Mouse (Mus musculus): ENCODE measurements at regions not wholly inside any gene's neighbourhood (a gene's known extent, or its start where the extent isn't known, plus 50 kb on each side); places are given as distances from the start of the nearest gene placed in this dataset.

- peak; percentile 89 for DNase-seq (ENCODE audit: low read depth)
- no peak for TF ChIP-seq CTCF (IDR thresholded peaks at IDR 0.05; ENCODE audit: borderline replicate concordance, extremely low read depth, insufficient read depth, insufficient read length)
- no peak for TF ChIP-seq POLR2A (IDR thresholded peaks at IDR 0.05; ENCODE audit: borderline replicate concordance, extremely low read depth, insufficient read depth, insufficient read length, poor library complexity, severe bottlenecking)
Measured at GRCm38 (mm10) chr11:24363418-24364364, 285.8 kb downstream of the Bcl11a start.

- no peak for TF ChIP-seq CTCF (IDR thresholded peaks at IDR 0.05; ENCODE audit: borderline replicate concordance, extremely low read depth, insufficient read depth, insufficient read length)
- TF ChIP-seq POLR2A (IDR thresholded peaks at IDR 0.05; ENCODE audit: borderline replicate concordance, extremely low read depth, insufficient read depth, insufficient read length, poor library complexity, severe bottlenecking) = no peak
- peak; percentile 98 for DNase-seq (ENCODE audit: low read depth)
Measured at GRCm38 (mm10) chr11:24370198-24370860, 292.5 kb downstream of the Bcl11a start.

GRCm38 (mm10) chr11:24370861-24371686, 293.2 kb downstream of the Bcl11a start:
- DNase-seq (ENCODE audit: low read depth) = peak; percentile 94
- no peak for TF ChIP-seq CTCF (IDR thresholded peaks at IDR 0.05; ENCODE audit: borderline replicate concordance, extremely low read depth, insufficient read depth, insufficient read length)
- TF ChIP-seq POLR2A (IDR thresholded peaks at IDR 0.05; ENCODE audit: borderline replicate concordance, extremely low read depth, insufficient read depth, insufficient read length, poor library complexity, severe bottlenecking) = no peak

- TF ChIP-seq CTCF (IDR thresholded peaks at IDR 0.05; ENCODE audit: borderline replicate concordance, extremely low read depth, insufficient read depth, insufficient read length) = no peak
- DNase-seq (ENCODE audit: low read depth) = peak; percentile 94
Measured at GRCm38 (mm10) chr11:24371687-24371950, 293.8 kb downstream of the Bcl11a start.

- TF ChIP-seq POLR2A (IDR thresholded peaks at IDR 0.05; ENCODE audit: borderline replicate concordance, extremely low read depth, insufficient read depth, insufficient read length, poor library complexity, severe bottlenecking) (no peak), CTCF (IDR thresholded peaks at IDR 0.05; ENCODE audit: borderline replicate concordance, extremely low read depth, insufficient read depth, insufficient read length) (no peak)
- peak; percentile 79 for DNase-seq (ENCODE audit: low read depth)
Measured at GRCm38 (mm10) chr11:24371963-24372362, 294.1 kb downstream of the Bcl11a start.

- DNase-seq (ENCODE audit: low read depth) = peak; percentile 82
- TF ChIP-seq CTCF (IDR thresholded peaks at IDR 0.05; ENCODE audit: borderline replicate concordance, extremely low read depth, insufficient read depth, insufficient read length) (no peak), POLR2A (IDR thresholded peaks at IDR 0.05; ENCODE audit: borderline replicate concordance, extremely low read depth, insufficient read depth, insufficient read length, poor library complexity, severe bottlenecking) (no peak)
Measured at GRCm38 (mm10) chr11:24372616-24373015, 294.8 kb downstream of the Bcl11a start.

- no peak for TF ChIP-seq CTCF (IDR thresholded peaks at IDR 0.05; ENCODE audit: borderline replicate concordance, extremely low read depth, insufficient read depth, insufficient read length)
- DNase-seq (ENCODE audit: low read depth) = peak; percentile 29
Measured at GRCm38 (mm10) chr11:24373301-24373700, 295.4 kb downstream of the Bcl11a start.

GRCm38 (mm10) chr11:24377530-24377929, 299.7 kb downstream of the Bcl11a start:
- TF ChIP-seq CTCF (IDR thresholded peaks at IDR 0.05; ENCODE audit: borderline replicate concordance, extremely low read depth, insufficient read depth, insufficient read length) (no peak), POLR2A (IDR thresholded peaks at IDR 0.05; ENCODE audit: borderline replicate concordance, extremely low read depth, insufficient read depth, insufficient read length, poor library complexity, severe bottlenecking) (no peak)

GRCm38 (mm10) chr11:24390578-24390977, 312.7 kb downstream of the Bcl11a start:
- DNase-seq (ENCODE audit: low read depth) = peak; percentile 47
- TF ChIP-seq CTCF (IDR thresholded peaks at IDR 0.05; ENCODE audit: borderline replicate concordance, extremely low read depth, insufficient read depth, insufficient read length) (no peak), POLR2A (IDR thresholded peaks at IDR 0.05; ENCODE audit: borderline replicate concordance, extremely low read depth, insufficient read depth, insufficient read length, poor library complexity, severe bottlenecking) (no peak)

More at GRCm38 (mm10) chr11:24377530-24377929, 299.7 kb downstream of the Bcl11a start:
- DNase-seq (ENCODE audit: low read depth) = no peak

GRCm38 (mm10) chr11:24391385-24391784, 313.5 kb downstream of the Bcl11a start:
- DNase-seq (ENCODE audit: low read depth) = no peak
- TF ChIP-seq CTCF (IDR thresholded peaks at IDR 0.05; ENCODE audit: borderline replicate concordance, extremely low read depth, insufficient read depth, insufficient read length) (no peak), POLR2A (IDR thresholded peaks at IDR 0.05; ENCODE audit: borderline replicate concordance, extremely low read depth, insufficient read depth, insufficient read length, poor library complexity, severe bottlenecking) (no peak)

- no peak for DNase-seq (ENCODE audit: low read depth)
- no peak for TF ChIP-seq CTCF (IDR thresholded peaks at IDR 0.05; ENCODE audit: borderline replicate concordance, extremely low read depth, insufficient read depth, insufficient read length)
- TF ChIP-seq POLR2A (IDR thresholded peaks at IDR 0.05; ENCODE audit: borderline replicate concordance, extremely low read depth, insufficient read depth, insufficient read length, poor library complexity, severe bottlenecking) = no peak
Measured at GRCm38 (mm10) chr11:24395478-24395877, 317.6 kb downstream of the Bcl11a start.

Measured in brain, embryonic 14.5 days (tissue).